Mouse (Mus musculus) testis, adult 2 months (tissue): ENCODE measurements around the gene Pan2.

Experiments
- CTCF ChIP-seq: fragments of 200-500 bp; IDR thresholded peaks from 2 replicates; pipeline ENCODE4 v1.5.1; 2012; ENCODE audit warnings: low read depth, mild to moderate bottlenecking, inconsistent platforms, low read length, moderate library complexity; ENCODE audit not compliant: control insufficient read depth, insufficient read depth, insufficient replicate concordance
- POLR2A ChIP-seq: fragments of 200-500 bp; IDR thresholded peaks from 2 replicates; pipeline ENCODE4 v1.6.1; 2012; ENCODE audit warnings: low read depth, mild to moderate bottlenecking, inconsistent platforms, low read length, moderate library complexity; ENCODE audit not compliant: control insufficient read depth

- TF ChIP-seq CTCF = no peak
- TF ChIP-seq POLR2A = no peak
Measured at GRCm38 (mm10) chr10:128322141-128323108, 19.3 kb downstream of the Pan2 start, which contains the start of gene Cnpy2.
